Mouse (Mus musculus): ENCODE data around the gene Panx2.

- no peak for TF ChIP-seq POLR2AphosphoS5 (IDR thresholded peaks at IDR 0.05; ENCODE audit: insufficient replicate concordance, low read depth, low read length)
- no peak for TF ChIP-seq TAL1 (conservative IDR thresholded peaks at IDR 0.05; ENCODE audit: low read depth, low read length)
- no peak for TF ChIP-seq GATA2 (IDR thresholded peaks at IDR 0.05; ENCODE audit: borderline replicate concordance, low read depth, low read length)
- no peak for TF ChIP-seq CTCF (IDR thresholded peaks at IDR 0.05; ENCODE audit: low read depth, low read length)
- TF ChIP-seq GATA1 (IDR thresholded peaks at IDR 0.05; ENCODE audit: borderline replicate concordance, low read length) = no peak
Measured at GRCm38 (mm10) chr15:89104425-89104824, 44.9 kb downstream of the Panx2 start.
